Mouse (Mus musculus) kidney, embryonic 15.5 days (tissue): ENCODE measurements around the gene Ldlrap1. TPM values are rescaled to one million over a fixed set of nuclear protein-coding genes. Genes with fewer than 3 reads are reported as not detected.

Source experiments
- ATAC-seq: fragments of 200-750 bp; cut with Nextera tagmentation; replicated peaks from 2 replicates; pipeline ENCODE4 v1.8.0; 2017; ENCODE audit warnings: moderate TSS enrichment; ENCODE audit not compliant: low FRiP score
- H3K27ac ChIP-seq: fragments of 300-500 bp; sonication (generic); 2 replicates; pipeline ENCODE4 v1.5.1; 2015; ENCODE audit warnings: mild to moderate bottlenecking, inconsistent platforms
- H3K27me3 ChIP-seq: fragments of 300-500 bp; sonication (generic); 2 replicates; pipeline ENCODE4 v1.6.1; 2015; ENCODE audit warnings: inconsistent platforms
- H3K36me3 ChIP-seq: fragments of 300-500 bp; sonication (generic); 2 replicates; pipeline ENCODE4 v1.6.1; 2015; ENCODE audit warnings: inconsistent platforms
- H3K4me1 ChIP-seq: fragments of 300-500 bp; sonication (generic); 2 replicates; pipeline ENCODE4 v1.6.1; 2015; ENCODE audit warnings: inconsistent platforms
- H3K4me2 ChIP-seq: fragments of 300-500 bp; sonication (generic); 2 replicates; pipeline ENCODE4 v1.6.1; 2015; ENCODE audit warnings: moderate library complexity, mild to moderate bottlenecking, inconsistent platforms
- H3K4me3 ChIP-seq: fragments of 300-500 bp; sonication (generic); replicated peaks from 2 replicates; pipeline ENCODE4 v1.5.1; 2015; ENCODE audit warnings: mild to moderate bottlenecking, inconsistent platforms
- H3K9ac ChIP-seq: fragments of 300-500 bp; sonication (generic); 2 replicates; pipeline ENCODE4 v1.6.1; 2015; ENCODE audit warnings: mild to moderate bottlenecking, inconsistent platforms
- H3K9me3 ChIP-seq: fragments of 300-500 bp; sonication (generic); replicated peaks from 2 replicates; pipeline ENCODE4 v1.6.1; 2016; ENCODE audit warnings: inconsistent platforms
- WGBS: fragments of 180-500 bp; shearing (Covaris S2); methylation state at CpG from one replicate; pipeline ENCODE4 v1.1.7; 2015; ENCODE audit warnings: mixed read lengths; 5-methylcytosine and 5-hydroxymethylcytosine counted together
- polyA plus RNA-seq: library from polyadenylated mRNA; unstranded; fragments of >200 nt; fragmentation: Nextera tagmentation; extraction: Ambion mirVana; gene quantifications from 2 replicates; pipeline ENCODE4 v1.2.1, GENCODE M21; 2015

The Ldlrap1 gene
- polyA plus RNA-seq, 1 experiment from 2014 or later, result 23.6 TPM

DNA sequence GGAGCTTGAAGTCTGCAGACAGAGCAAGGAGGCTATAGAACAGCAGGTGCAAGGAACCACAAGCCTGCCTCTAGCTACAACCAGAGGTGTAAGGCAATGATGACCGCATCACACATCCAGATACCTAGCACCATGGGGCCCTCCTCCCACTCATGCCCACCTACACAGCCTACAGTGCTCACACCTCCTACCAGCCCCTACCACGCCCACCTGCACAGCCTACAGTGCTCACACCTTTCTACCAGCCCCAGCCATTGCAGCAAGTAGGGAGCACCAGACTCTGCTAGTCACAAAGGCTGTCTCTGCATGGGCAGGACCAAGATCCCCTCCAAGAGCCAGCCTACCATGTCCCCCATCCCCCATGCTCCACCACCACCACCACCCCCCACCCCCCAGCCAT, 66.9 kb downstream of the Ldlrap1 start:
- ATAC-seq, result no peak
- Histone ChIP-seq H3K4me1 (peaks cover 38% of the 10 kb centered on the region), H3K36me3 (no peaks in the 10 kb centered on the region), H3K27me3 (peaks cover 18% of the 10 kb centered on the region), H3K27ac (no peak overlapping the region), H3K4me3 (no peak overlapping the region), H3K9ac (no peak overlapping the region), H3K4me2 (no peak overlapping the region; the same call in 1 of the 2 replicates), H3K9me3 (no peaks in the 10 kb centered on the region)
- WGBS, result 95% methylated on average over 2 of the region's 2 CpGs

DNA sequence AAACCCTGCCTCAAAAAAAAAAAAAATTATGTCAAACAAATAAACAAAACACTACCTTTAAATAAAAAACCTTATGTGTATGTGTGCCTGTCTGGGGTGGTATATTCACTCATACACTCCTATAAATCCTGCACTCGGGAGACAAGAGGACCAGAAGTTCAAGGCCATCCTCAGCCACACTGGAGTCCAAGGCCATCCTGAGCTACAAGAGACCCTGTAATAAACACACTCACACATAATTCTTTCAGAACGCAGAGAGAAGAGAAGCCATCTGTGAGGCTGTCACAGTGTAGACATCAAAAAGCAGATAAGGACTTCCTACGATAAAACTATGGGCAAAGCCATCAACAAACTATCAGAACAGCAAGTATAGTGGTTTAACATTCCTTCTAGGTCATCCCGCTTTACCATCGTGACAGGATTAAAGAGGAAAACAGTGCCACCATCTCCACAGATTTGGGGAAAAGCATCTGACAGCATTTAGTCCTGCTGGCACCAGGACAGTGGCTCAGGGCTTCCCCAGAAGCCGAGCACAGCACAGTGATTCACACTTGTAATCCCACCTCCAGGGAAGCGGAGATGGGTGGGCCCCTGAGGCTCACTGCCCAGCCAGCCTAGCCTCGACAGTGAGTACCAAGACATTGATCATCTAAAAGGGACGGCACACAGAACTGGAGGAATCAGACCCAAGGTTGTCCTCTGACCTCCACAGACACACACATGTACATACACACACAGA, 74.5 kb downstream of the Ldlrap1 start:
- H3K4me3 ChIP-seq, result no peak overlapping the region
- H3K9me3 ChIP-seq, result no peaks in the 10 kb centered on the region
- H3K9ac ChIP-seq, result no peak overlapping the region
- no peak overlapping the region for H3K27ac ChIP-seq
- H3K36me3 ChIP-seq, result peaks cover 10% of the 10 kb centered on the region; the same call in 1 of the 2 replicates
- ATAC-seq, result no peak
- no peak overlapping the region for H3K4me2 ChIP-seq
- H3K4me1 ChIP-seq, result no peaks in the 10 kb centered on the region
- 76% methylated on average over 9 of the region's 9 CpGs for WGBS
- H3K27me3 ChIP-seq, result no peaks in the 10 kb centered on the region

DNA sequence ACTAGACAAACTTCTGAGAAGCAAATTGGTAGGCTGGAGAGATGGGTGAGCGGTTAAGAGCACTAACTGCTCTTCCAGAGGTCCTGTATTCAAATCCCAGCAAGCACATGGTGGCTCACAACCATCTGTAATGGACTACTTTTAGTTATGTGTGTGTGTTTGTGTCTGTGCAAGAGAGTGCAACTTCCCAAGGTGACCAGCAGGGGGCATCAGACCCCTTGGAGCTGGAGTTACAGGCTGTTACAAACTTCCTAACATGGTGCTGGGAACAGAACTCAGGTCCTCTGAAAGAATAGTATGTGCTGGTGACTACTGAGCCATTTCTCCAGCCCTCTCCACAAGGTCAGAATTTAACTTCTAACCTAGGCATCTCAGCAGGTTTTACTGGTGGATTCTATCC, 75.4 kb downstream of the Ldlrap1 start:
- H3K4me2 ChIP-seq, result no peak overlapping the region
- no peak for ATAC-seq
- no peaks in the 10 kb centered on the region for H3K9me3 ChIP-seq
- peaks cover 10% of the 10 kb centered on the region; the same call in 1 of the 2 replicates for H3K36me3 ChIP-seq
- H3K4me1 ChIP-seq, result no peaks in the 10 kb centered on the region
- H3K27ac ChIP-seq, result no peak overlapping the region
- no peaks in the 10 kb centered on the region for H3K27me3 ChIP-seq
- WGBS, result 97% methylated on average over 1 of the region's 1 CpGs
- no peak overlapping the region for H3K9ac ChIP-seq
- no peak overlapping the region for H3K4me3 ChIP-seq

Other genes starting within 250 kb of the Ldlrap1 start
- 112 and 115 TPM in 2 replicates for gene Mtfr1l, start 232.6 kb downstream of the Ldlrap1 start, polyA plus RNA-seq
- 10.2 and 11.6 TPM in 2 replicates for gene Selenon, start 215.9 kb downstream of the Ldlrap1 start, polyA plus RNA-seq
- gene Man1c1, start 63.7 kb downstream of the Ldlrap1 start, polyA plus RNA-seq, result 4.3 and 5.1 TPM in 2 replicates
- gene Maco1, start 85.3 kb upstream of the Ldlrap1 start, polyA plus RNA-seq, result 38.4 and 39.7 TPM in 2 replicates
- gene Rhd, start 96.5 kb upstream of the Ldlrap1 start, polyA plus RNA-seq, result 5.7 and 7.9 TPM in 2 replicates
- 173 and 174 TPM in 2 replicates for gene Tmem50a, start 147.0 kb upstream of the Ldlrap1 start, polyA plus RNA-seq
- gene Rsrp1, start 155.6 kb upstream of the Ldlrap1 start, polyA plus RNA-seq, result 404 and 429 TPM in 2 replicates
- gene Syf2, start 162.9 kb upstream of the Ldlrap1 start, polyA plus RNA-seq, result 82.7 and 83.9 TPM in 2 replicates